Mouse (Mus musculus) forebrain, embryonic 15.5 days (tissue): ENCODE results near the gene Olfr427. TPM values are rescaled to one million over a fixed set of nuclear protein-coding genes. Genes with fewer than 3 reads are reported as not detected.

Source experiments
- ATAC-seq: fragments of 200-750 bp; cut with Nextera tagmentation; replicated peaks from 2 replicates; pipeline ENCODE4 v1.8.0; 2017; ENCODE audit warnings: mild to moderate bottlenecking, moderate TSS enrichment, moderate library complexity
- H3K27ac ChIP-seq: fragments of 300-500 bp; sonication (generic); replicated peaks from 2 replicates; pipeline ENCODE4 v1.5.1; 2015; ENCODE audit warnings: mild to moderate bottlenecking, inconsistent platforms
- H3K27me3 ChIP-seq: fragments of 300-500 bp; sonication (generic); 2 replicates; pipeline ENCODE4 v1.6.1; 2015; ENCODE audit warnings: inconsistent platforms
- H3K36me3 ChIP-seq: fragments of 300-500 bp; sonication (generic); 2 replicates; pipeline ENCODE4 v1.6.1; 2015; ENCODE audit warnings: mild to moderate bottlenecking, inconsistent platforms
- H3K4me1 ChIP-seq: fragments of 300-500 bp; sonication (generic); 2 replicates; pipeline ENCODE4 v1.6.1; 2015; ENCODE audit warnings: inconsistent platforms
- H3K4me2 ChIP-seq: fragments of 300-500 bp; sonication (generic); replicated peaks from 2 replicates; pipeline ENCODE4 v1.6.1; 2015; ENCODE audit warnings: mild to moderate bottlenecking, inconsistent platforms
- H3K4me3 ChIP-seq: fragments of 300-500 bp; sonication (generic); 2 replicates; pipeline ENCODE4 v1.5.1; 2015; ENCODE audit warnings: mild to moderate bottlenecking, inconsistent platforms
- H3K9ac ChIP-seq: fragments of 300-500 bp; sonication (generic); replicated peaks from 2 replicates; pipeline ENCODE4 v1.6.1; 2015; ENCODE audit warnings: mild to moderate bottlenecking, inconsistent platforms
- H3K9me3 ChIP-seq: fragments of 300-500 bp; sonication (generic); 2 replicates; pipeline ENCODE4 v1.6.1; 2016; ENCODE audit warnings: inconsistent platforms
- WGBS: fragments of 180-500 bp; shearing (Covaris S2); methylation state at CpG from one replicate; pipeline ENCODE4 v1.1.7; 2015; ENCODE audit warnings: mixed read lengths; 5-methylcytosine and 5-hydroxymethylcytosine counted together
- polyA plus RNA-seq: library from polyadenylated mRNA; unstranded; fragments of >200 nt; fragmentation: Nextera tagmentation; extraction: Ambion mirVana; gene quantifications from 2 replicates; pipeline ENCODE4 v1.2.1, GENCODE M21; 2015

Gene Olfr427
- polyA plus RNA-seq, 1 experiment from 2014 or later, result not detected

DNA sequence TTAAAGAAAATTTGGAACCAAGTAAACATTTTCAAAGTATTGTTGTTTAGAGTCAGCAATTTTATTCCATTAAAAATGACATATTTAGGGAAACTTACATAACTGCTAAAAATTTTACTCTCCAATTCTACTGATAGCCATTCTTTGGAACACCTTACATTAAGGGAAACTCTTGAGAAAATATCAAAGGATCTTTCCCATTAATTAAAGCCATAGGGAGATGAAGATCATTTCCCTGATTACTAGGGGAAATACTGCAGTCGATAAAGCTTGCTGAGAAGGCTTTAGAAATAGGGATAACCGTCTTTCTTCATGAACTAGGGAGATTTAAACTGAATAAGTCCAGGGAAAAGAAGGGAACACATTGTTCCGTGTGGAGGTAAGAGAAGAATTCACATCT, 34.5 kb downstream of the Olfr427 start, which contains the start of gene Olfr424:
TSS of gene Olfr424 (plus strand) at position 301 of the 400 bp plus-strand sequence.
- Histone ChIP-seq H3K4me2 (no peak within 1 kb of the TSS), H3K9ac (no peak within 1 kb of the TSS), H3K27ac (no peak within 1 kb of the TSS), H3K4me3 (no peak within 1 kb of the TSS), H3K9me3 (no peaks in the 10 kb centered on the region), H3K4me1 (no peaks in the 10 kb centered on the region), H3K36me3 (no peaks in the 10 kb centered on the region), H3K27me3 (no peaks in the 10 kb centered on the region)
- WGBS, result 52% methylated on average over 3 of the region's 3 CpGs
- ATAC-seq, result no peak

DNA sequence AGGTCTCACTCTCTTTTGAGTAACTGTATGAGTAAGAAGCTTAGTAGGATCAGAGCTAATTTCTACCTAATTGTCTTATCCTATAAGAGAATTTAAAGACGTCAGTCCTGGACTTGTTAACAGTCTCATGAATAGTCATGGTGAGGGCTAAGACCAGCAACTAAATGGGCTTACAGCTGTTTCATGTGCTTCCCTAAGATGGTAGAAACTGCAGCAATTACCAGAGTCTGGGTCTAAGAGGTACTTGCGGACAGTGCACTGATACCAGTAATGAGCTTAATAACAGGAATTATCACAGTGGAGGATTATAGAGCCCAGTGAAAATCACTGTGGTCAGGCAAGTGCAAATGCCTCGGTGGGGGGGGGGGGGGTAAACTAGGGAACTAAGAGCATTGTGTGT, 35.3 kb downstream of the Olfr427 start:
- WGBS, result 17% methylated on average over 3 of the region's 3 CpGs

GRCm38 (mm10) chr1:174141384-174141783, 44.7 kb downstream of the Olfr427 start:
- ATAC-seq, result no peak
- H3K27me3 ChIP-seq, result no peaks in the 10 kb centered on the region
- H3K9me3 ChIP-seq, result no peaks in the 10 kb centered on the region
- no peaks in the 10 kb centered on the region for H3K4me1 ChIP-seq
- H3K27ac ChIP-seq, result no peak overlapping the region
- 75% methylated on average over 2 of the region's 2 CpGs for WGBS
- no peak overlapping the region for H3K4me2 ChIP-seq
- H3K4me3 ChIP-seq, result no peak overlapping the region
- no peaks in the 10 kb centered on the region for H3K36me3 ChIP-seq
- no peak overlapping the region for H3K9ac ChIP-seq

More for the DNA sequence above, 35.3 kb downstream of the Olfr427 start:
- Histone ChIP-seq H3K27me3 (no peaks in the 10 kb centered on the region), H3K36me3 (no peaks in the 10 kb centered on the region), H3K4me1 (no peaks in the 10 kb centered on the region), H3K9me3 (no peaks in the 10 kb centered on the region), H3K9ac (no peak overlapping the region), H3K27ac (no peak overlapping the region), H3K4me2 (no peak overlapping the region), H3K4me3 (no peak overlapping the region)
- ATAC-seq, result no peak

DNA sequence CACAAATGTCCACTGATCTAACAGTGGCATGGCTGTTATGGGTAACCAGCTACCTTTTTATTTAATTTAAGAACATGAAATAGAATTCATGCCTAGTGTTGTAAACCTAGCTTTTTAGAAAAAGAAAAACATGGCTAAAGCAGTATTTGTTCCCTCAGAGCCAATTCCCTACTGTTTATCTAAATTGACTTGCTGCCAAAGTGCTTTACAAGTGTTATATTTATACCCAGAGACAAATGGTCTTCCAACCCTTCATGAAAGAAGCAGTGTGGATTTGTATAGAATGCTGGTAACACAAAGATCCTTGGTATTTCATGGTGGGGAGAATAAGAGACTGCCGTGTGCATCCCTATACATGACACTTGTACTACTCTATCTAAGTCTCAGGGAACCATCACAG, 50.0 kb downstream of the Olfr427 start:
- Histone ChIP-seq H3K9me3 (no peaks in the 10 kb centered on the region), H3K9ac (no peak overlapping the region), H3K4me1 (no peaks in the 10 kb centered on the region), H3K27me3 (no peaks in the 10 kb centered on the region), H3K36me3 (no peaks in the 10 kb centered on the region), H3K4me2 (no peak overlapping the region), H3K27ac (no peak overlapping the region), H3K4me3 (no peak overlapping the region)
- no peak for ATAC-seq
- WGBS, result 67% methylated on average over 1 of the region's 1 CpGs

- Histone ChIP-seq H3K4me2 (no peak overlapping the region), H3K36me3 (no peaks in the 10 kb centered on the region), H3K9me3 (no peaks in the 10 kb centered on the region), H3K4me1 (no peaks in the 10 kb centered on the region), H3K4me3 (no peak overlapping the region), H3K27ac (no peak overlapping the region), H3K9ac (no peak overlapping the region), H3K27me3 (no peaks in the 10 kb centered on the region)
- WGBS, result 83% methylated on average over 2 of the region's 2 CpGs
- ATAC-seq, result no peak
Observed at GRCm38 (mm10) chr1:174149289-174149688, 52.6 kb downstream of the Olfr427 start.

Other genes starting within 250 kb of the Olfr427 start
- 0.19 TPM in 2 replicates for gene Ifi211, start 183.8 kb upstream of the Olfr427 start, polyA plus RNA-seq
- 2.4 and 3.5 TPM in 2 replicates for gene Mndal, start 154.4 kb upstream of the Olfr427 start, polyA plus RNA-seq
- 2.3 and 2.7 TPM in 2 replicates for gene Ifi203, start 154.2 kb upstream of the Olfr427 start, polyA plus RNA-seq
- not detected in 2 replicates for gene Ifi202b, start 114.1 kb upstream of the Olfr427 start, polyA plus RNA-seq
- not detected in 2 replicates for gene Ifi205, start 65.1 kb upstream of the Olfr427 start, polyA plus RNA-seq
- not detected in 2 replicates for gene Olfr433, start 56.2 kb upstream of the Olfr427 start, polyA plus RNA-seq
- gene Olfr432, start 47.7 kb upstream of the Olfr427 start, polyA plus RNA-seq, result not detected in 2 replicates
- not detected in 2 replicates for gene Olfr430, start 30.3 kb upstream of the Olfr427 start, polyA plus RNA-seq
- gene Olfr429, start 12.6 kb upstream of the Olfr427 start, polyA plus RNA-seq, result not detected in 2 replicates
- not detected in 2 replicates for gene Olfr231, start 24.3 kb downstream of the Olfr427 start, polyA plus RNA-seq
- not detected in 2 replicates for gene Olfr424, start 34.6 kb downstream of the Olfr427 start, polyA plus RNA-seq
- gene Olfr420, start 58.7 kb downstream of the Olfr427 start, polyA plus RNA-seq, result not detected in 2 replicates
- 0.08 and 0.13 TPM in 2 replicates for gene Spta1, start 75.9 kb downstream of the Olfr427 start, polyA plus RNA-seq
- not detected in 2 replicates for gene Olfr419, start 155.2 kb downstream of the Olfr427 start, polyA plus RNA-seq
- gene Mptx1, start 233.6 kb downstream of the Olfr427 start, polyA plus RNA-seq, result not detected in 2 replicates